Mouse (Mus musculus) limb, embryonic 14.5 days (tissue): Measurements from ENCODE around the gene Ccdc88c. TPM values are rescaled to one million over a fixed set of nuclear protein-coding genes. Genes with fewer than 3 reads are reported as not detected.

Source experiments
- ATAC-seq: fragments of 200-750 bp; cut with Nextera tagmentation; 2 replicates; pipeline ENCODE4 v1.8.0; 2017; ENCODE audit warnings: low read depth, moderate number of reproducible peaks, moderate TSS enrichment; ENCODE audit not compliant: low FRiP score
- DNase-seq: peaks from one replicate; pipeline ENCODE4 v3.0.0-alpha.2; 2015; ENCODE audit warnings: low spot score
- H3K27ac ChIP-seq: fragments of 300-500 bp; sonication (generic); replicated peaks from 2 replicates; pipeline ENCODE4 v1.5.1; 2014; ENCODE audit warnings: low read depth, mild to moderate bottlenecking, low read length, moderate library complexity, mixed read lengths
- H3K27me3 ChIP-seq: fragments of 300-500 bp; sonication (generic); 2 replicates; pipeline ENCODE4 v1.6.1; 2014; ENCODE audit warnings: low read length, mixed read lengths; ENCODE audit not compliant: control insufficient read depth, insufficient read depth
- H3K36me3 ChIP-seq: fragments of 300-500 bp; sonication (generic); 2 replicates; pipeline ENCODE4 v1.6.1; 2014; ENCODE audit warnings: mild to moderate bottlenecking, low read length, moderate library complexity, mixed read lengths; ENCODE audit not compliant: control insufficient read depth, insufficient read depth
- H3K4me1 ChIP-seq: fragments of 300-500 bp; sonication (generic); 2 replicates; pipeline ENCODE4 v1.6.1; 2014; ENCODE audit warnings: antibody characterized with exemption, low read length, mixed read lengths; ENCODE audit not compliant: control insufficient read depth, insufficient read depth
- H3K4me2 ChIP-seq: fragments of 300-500 bp; sonication (generic); replicated peaks from 2 replicates; pipeline ENCODE4 v1.6.1; 2014; ENCODE audit warnings: low read depth, mild to moderate bottlenecking, low read length, moderate library complexity; ENCODE audit not compliant: severe bottlenecking
- H3K4me3 ChIP-seq: fragments of 300-500 bp; sonication (generic); replicated peaks from 2 replicates; pipeline ENCODE4 v1.5.1; 2014; ENCODE audit warnings: low read length
- H3K9ac ChIP-seq: fragments of 300-500 bp; sonication (generic); 2 replicates; pipeline ENCODE4 v1.6.1; 2014; ENCODE audit warnings: mild to moderate bottlenecking, low read depth, low read length, moderate library complexity; ENCODE audit not compliant: severe bottlenecking
- H3K9me3 ChIP-seq: fragments of 300-500 bp; sonication (generic); 2 replicates; pipeline ENCODE4 v1.6.1; 2016; ENCODE audit warnings: low read length; ENCODE audit not compliant: control insufficient read depth
- POLR2A ChIP-seq: fragments of 200-500 bp; IDR thresholded peaks from 2 replicates; pipeline ENCODE4 v1.8.0; 2012; ENCODE audit warnings: inconsistent platforms, mild to moderate bottlenecking, moderate library complexity, borderline replicate concordance; ENCODE audit not compliant: insufficient read depth, insufficient read length; ENCODE audit errors: extremely low read depth
- WGBS: fragments of 180-500 bp; shearing (Covaris S2); extraction: QIAGEN DNeasy Blood & Tissue Kit; methylation state at CpG from one replicate; pipeline ENCODE4 v1.1.7; 2014; 5-methylcytosine and 5-hydroxymethylcytosine counted together
- microRNA counts: library from miRNA; unstranded; fragments of <30 nt; microRNA quantifications from one replicate; lab custom pipeline; 2016
- microRNA-seq: library from miRNA; unstranded; fragments of <30 nt; microRNA quantifications from one replicate; pipeline ENCODE4, GENCODE M21; 2016
- polyA plus RNA-seq, 2 experiments: library from polyadenylated mRNA; depleted of rRNA in 1 of 2; stranded (reverse) in 1 of 2; unstranded in 1 of 2; fragments of >200 nt; fragmentation: Nextera tagmentation in 1 of 2; extraction: Ambion mirVana in 1 of 2; gene quantifications; 2 replicates each; pipeline versions ENCODE4 v1.2.1 to v1.2.3; 2012 to 2014

Gene Ccdc88c
- polyA plus RNA-seq, 2 experiments, result 5.2 to 6.5 TPM

- Histone ChIP-seq H3K4me2 (no peak overlapping the region), H3K4me3 (no peak overlapping the region), H3K27me3 (no peaks in the 10 kb centered on the region), H3K4me1 (no peaks in the 10 kb centered on the region), H3K9me3 (no peaks in the 10 kb centered on the region), H3K36me3 (no peaks in the 10 kb centered on the region), H3K27ac (no peak overlapping the region), H3K9ac (no peak overlapping the region)
- ATAC-seq (no peak), DNase-seq (no peak)
- TF ChIP-seq POLR2A, result no peak
- 74% methylated on average over 3 of the region's 3 CpGs for WGBS
Observed at GRCm38 (mm10) chr12:100862272-100862671, 166.6 kb downstream of the Ccdc88c start.

MicroRNA genes within 50 kb of the gene (microRNA counts, 519-probe panel; counts per million panel counts)
- microRNA mmu-miR-1190 (lab: Ali Mortazavi, UCI), result 2,108 counts per million, percentile 32 among the panel's probes with 10 or more counts

Small RNAs within 50 kb of the gene (microRNA-seq; reads per million reads assigned to microRNA genes)
- gene Mir1190, result not detected

Other genes starting within 250 kb of the Ccdc88c start
- gene Dglucy, start 250.0 kb downstream of the Ccdc88c start, polyA plus RNA-seq (2012; rRNA removed), result 2.3 and 3.1 TPM in 2 replicates
- 2.0 and 3.1 TPM in 2 replicates for gene Dglucy, start 250.0 kb downstream of the Ccdc88c start, polyA plus RNA-seq (2014; fragmentation: Nextera tagmentation; extraction: Ambion mirVana)
- 0.79 and 1.0 TPM in 2 replicates for gene Gpr68, start 120.9 kb downstream of the Ccdc88c start, polyA plus RNA-seq (2012; rRNA removed)
- 0.19 and 0.40 TPM in 2 replicates for gene Gpr68, start 120.9 kb downstream of the Ccdc88c start, polyA plus RNA-seq (2014; fragmentation: Nextera tagmentation; extraction: Ambion mirVana)
- 35.4 and 44.9 TPM in 2 replicates for gene Ppp4r3a, start 54.6 kb upstream of the Ccdc88c start, polyA plus RNA-seq (2012; rRNA removed)
- gene Ppp4r3a, start 54.6 kb upstream of the Ccdc88c start, polyA plus RNA-seq (2014; fragmentation: Nextera tagmentation; extraction: Ambion mirVana), result 40.3 and 45.1 TPM in 2 replicates